Mouse (Mus musculus) midbrain, postnatal 0 days (tissue): Measurements from ENCODE around the gene Cd177. TPM values are rescaled to one million over a fixed set of nuclear protein-coding genes. Genes with fewer than 3 reads are reported as not detected.
"Not testable (repeated sequence)": the region's sequence is repeated elsewhere in the genome, so short reads cannot be mapped to it uniquely, and the experiment has no call there.

ENCODE experiments used
- ATAC-seq: fragments of 200-750 bp; cut with Nextera tagmentation; 2 replicates; pipeline ENCODE4 v1.8.0; 2017; ENCODE audit warnings: moderate number of reproducible peaks, mild to moderate bottlenecking, moderate TSS enrichment, moderate library complexity; ENCODE audit not compliant: low FRiP score
- DNase-seq: peaks from one replicate; pipeline ENCODE4 v3.0.0-alpha.2; 2015; ENCODE audit warnings: low spot score
- H3K27ac ChIP-seq: fragments of 300-500 bp; sonication (generic); 2 replicates; pipeline ENCODE4 v1.5.1; 2014; ENCODE audit warnings: low read depth, mild to moderate bottlenecking, low read length, mixed read lengths
- H3K27me3 ChIP-seq: fragments of 300-500 bp; sonication (generic); 2 replicates; pipeline ENCODE4 v1.6.1; 2014; ENCODE audit warnings: low read length, control low read depth, mixed read lengths; ENCODE audit not compliant: insufficient read depth
- H3K36me3 ChIP-seq: fragments of 300-500 bp; sonication (generic); 2 replicates; pipeline ENCODE4 v1.6.1; 2014; ENCODE audit warnings: low read length, control low read depth, mixed read lengths; ENCODE audit not compliant: insufficient read depth
- H3K4me1 ChIP-seq: fragments of 300-500 bp; sonication (generic); 2 replicates; pipeline ENCODE4 v1.6.1; 2014; ENCODE audit warnings: mild to moderate bottlenecking, control low read depth, antibody characterized with exemption, low read length, mixed read lengths; ENCODE audit not compliant: insufficient read depth
- H3K4me2 ChIP-seq: fragments of 300-500 bp; sonication (generic); 2 replicates; pipeline ENCODE4 v1.6.1; 2014; ENCODE audit warnings: low read depth, mild to moderate bottlenecking, low read length, mixed read lengths; ENCODE audit not compliant: poor library complexity, severe bottlenecking
- H3K4me3 ChIP-seq: fragments of 300-500 bp; sonication (generic); 2 replicates; pipeline ENCODE4 v1.5.1; 2014; ENCODE audit warnings: low read depth, mild to moderate bottlenecking, low read length, moderate library complexity
- H3K9ac ChIP-seq: fragments of 300-500 bp; sonication (generic); replicated peaks from 2 replicates; pipeline ENCODE4 v1.6.1; 2014; ENCODE audit warnings: mild to moderate bottlenecking, low read length, moderate library complexity, mixed read lengths; ENCODE audit not compliant: poor library complexity, severe bottlenecking
- H3K9me3 ChIP-seq: fragments of 300-500 bp; sonication (generic); 2 replicates; pipeline ENCODE4 v1.6.1; 2016; ENCODE audit warnings: low read length, control low read depth
- CTCF ChIP-seq: IDR thresholded peaks from 2 replicates; pipeline ENCODE4 v1.5.1; 2016; ENCODE audit warnings: antibody characterized with exemption, mild to moderate bottlenecking
- WGBS: fragments of 180-500 bp; shearing (Covaris S2); extraction: QIAGEN DNeasy Blood & Tissue Kit; methylation state at CpG from one replicate; pipeline ENCODE4 v1.1.7; 2014; 5-methylcytosine and 5-hydroxymethylcytosine counted together
- polyA plus RNA-seq: library from polyadenylated mRNA; unstranded; fragments of >200 nt; fragmentation: Nextera tagmentation; extraction: Ambion mirVana; gene quantifications from 2 replicates; pipeline ENCODE4 v1.2.1, GENCODE M21; 2015
- total RNA-seq: library from RNA; depleted of rRNA; stranded (reverse); fragments of >200 nt; gene quantifications from 2 replicates; pipeline ENCODE4 v1.2.3, GENCODE M21; 2014; rRNA removed

Gene Cd177
- total RNA-seq (0.16 and 1.0 TPM in 2 replicates), polyA plus RNA-seq (0.37 and 0.47 TPM in 2 replicates)

DNA sequence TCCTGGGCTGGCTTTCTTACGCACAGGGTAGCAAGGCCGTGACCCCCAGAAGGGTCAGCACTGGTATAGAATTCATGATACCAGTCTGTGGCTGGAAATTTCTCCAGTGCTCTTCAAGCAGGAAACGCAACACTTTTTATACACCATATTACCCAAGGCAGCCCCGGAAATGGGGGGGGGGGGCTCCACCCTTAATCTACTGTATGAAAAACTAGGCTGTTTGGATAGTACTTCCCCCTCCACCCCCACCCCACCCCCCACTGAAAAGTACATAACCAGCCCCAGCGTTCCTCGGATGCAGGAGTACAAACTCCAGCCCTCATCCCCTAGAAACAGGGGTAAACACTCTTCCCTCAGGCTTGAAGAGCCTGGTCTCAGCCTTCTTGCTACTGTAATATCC, at the start of gene Cd177:
TSS of gene Cd177 (minus strand) at position 101 of the 400 bp plus-strand sequence.
- H3K27me3 ChIP-seq, result no peaks in the 10 kb centered on the region
- no peaks in the 10 kb centered on the region for H3K4me1 ChIP-seq
- ATAC-seq (no peak), DNase-seq (no peak)
- no peak within 1 kb of the TSS for H3K4me2 ChIP-seq
- no peak within 1 kb of the TSS for H3K4me3 ChIP-seq
- H3K27ac ChIP-seq, result no peak within 1 kb of the TSS
- no peaks in the 10 kb centered on the region for H3K36me3 ChIP-seq
- TF ChIP-seq CTCF, result no peak
- H3K9ac ChIP-seq, result no peak within 1 kb of the TSS
- WGBS, result 86% methylated on average over 6 of the region's 6 CpGs
- no peaks in the 10 kb centered on the region for H3K9me3 ChIP-seq

DNA sequence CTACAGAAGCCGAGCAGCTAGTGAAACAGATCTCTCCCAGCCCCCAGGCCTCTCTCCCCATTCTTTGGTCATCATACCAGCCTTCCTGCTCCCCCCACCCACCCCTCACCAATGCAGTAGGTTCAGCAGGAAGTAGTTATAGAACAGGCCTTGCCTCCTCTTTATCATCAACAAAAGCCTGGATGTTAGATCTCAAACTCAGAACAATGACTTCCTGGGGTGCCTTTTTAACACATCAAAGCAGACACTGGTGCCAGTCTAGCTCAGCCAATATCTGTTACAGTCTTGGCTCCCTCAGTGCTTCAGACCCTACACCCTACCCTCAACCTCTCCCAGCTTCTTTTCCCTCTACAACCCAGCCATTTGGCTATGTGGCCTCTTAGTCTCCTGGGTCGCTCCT, 48.9 kb upstream of the Cd177 start:
- no peaks in the 10 kb centered on the region for H3K4me1 ChIP-seq
- no peak overlapping the region for H3K4me2 ChIP-seq
- H3K36me3 ChIP-seq, result no peaks in the 10 kb centered on the region
- H3K4me3 ChIP-seq, result no peak overlapping the region
- WGBS, result 37% methylated on average over 2 of the region's 2 CpGs
- DNase-seq (no peak), ATAC-seq (no peak)
- TF ChIP-seq CTCF, result no peak
- H3K27me3 ChIP-seq, result no peaks in the 10 kb centered on the region
- H3K27ac ChIP-seq, result no peak overlapping the region
- H3K9me3 ChIP-seq, result no peaks in the 10 kb centered on the region
- H3K9ac ChIP-seq, result no peak overlapping the region

DNA sequence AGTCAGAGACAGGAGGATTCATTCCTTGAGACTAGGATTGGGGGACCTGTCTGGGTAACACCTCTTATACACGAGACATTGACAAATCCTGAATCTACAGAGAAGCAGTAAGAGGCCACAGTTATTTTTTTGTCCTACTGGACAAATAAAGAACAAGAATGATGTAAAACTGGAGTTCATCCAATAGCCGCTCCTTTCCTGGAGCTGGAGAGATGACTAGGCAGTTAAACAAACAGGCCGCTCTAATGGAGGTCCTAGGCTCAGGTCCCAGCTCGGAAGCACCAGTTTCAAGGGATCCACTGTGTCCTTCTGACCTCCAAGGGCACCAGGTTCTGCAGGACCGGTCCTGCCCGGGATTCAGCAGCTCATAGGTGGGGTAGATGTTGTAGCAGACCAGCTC, 44.7 kb upstream of the Cd177 start:
- 62% methylated on average over 6 of the region's 6 CpGs for WGBS
- Histone ChIP-seq H3K9me3 (no peaks in the 10 kb centered on the region), H3K4me2 (no peak overlapping the region), H3K9ac (no peak overlapping the region), H3K4me3 (no peak overlapping the region), H3K36me3 (no peaks in the 10 kb centered on the region), H3K4me1 (no peaks in the 10 kb centered on the region), H3K27ac (no peak overlapping the region), H3K27me3 (no peaks in the 10 kb centered on the region)
- DNase-seq (no peak), ATAC-seq (no peak)
- no peak for TF ChIP-seq CTCF

DNA sequence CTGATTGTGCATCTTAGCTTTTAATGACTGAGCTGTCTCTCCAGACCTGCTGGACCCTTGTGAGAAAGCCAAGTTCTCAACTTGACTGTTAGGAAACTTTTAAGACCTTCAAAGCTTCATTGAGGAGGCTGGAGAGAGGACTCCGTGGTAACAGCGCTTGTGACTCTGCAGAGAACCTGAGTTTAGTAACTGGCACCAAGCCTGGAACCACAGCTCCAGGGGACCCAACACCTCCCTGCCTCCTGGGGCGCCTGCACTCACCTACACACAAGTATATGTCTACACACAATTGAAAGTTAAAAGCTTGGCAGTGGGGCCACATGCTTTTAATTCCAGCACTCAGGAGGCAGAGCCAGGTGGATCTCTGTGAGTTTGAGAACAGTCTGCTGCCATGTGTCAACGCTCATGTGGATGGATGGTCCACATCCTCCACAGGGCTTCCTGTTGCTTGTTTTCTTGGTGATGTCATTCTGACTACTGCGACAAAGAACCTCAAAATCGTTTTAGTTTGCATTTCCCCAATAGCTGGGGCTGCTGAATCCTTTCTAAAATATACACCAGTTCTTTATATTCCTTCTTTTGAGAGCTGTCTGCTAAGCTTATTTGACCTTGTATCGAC, 42.1 kb upstream of the Cd177 start:
- no peaks in the 10 kb centered on the region for H3K27me3 ChIP-seq
- no peaks in the 10 kb centered on the region for H3K9me3 ChIP-seq
- H3K4me3 ChIP-seq, result no peak overlapping the region
- H3K36me3 ChIP-seq, result no peaks in the 10 kb centered on the region
- H3K4me2 ChIP-seq, result no peak overlapping the region
- DNase-seq, result no peak
- TF ChIP-seq CTCF, result no peak
- WGBS, result 81% methylated on average over 7 of the region's 7 CpGs
- no peak overlapping the region for H3K27ac ChIP-seq
- H3K4me1 ChIP-seq, result no peaks in the 10 kb centered on the region
- no peak for ATAC-seq
- H3K9ac ChIP-seq, result no peak overlapping the region

DNA sequence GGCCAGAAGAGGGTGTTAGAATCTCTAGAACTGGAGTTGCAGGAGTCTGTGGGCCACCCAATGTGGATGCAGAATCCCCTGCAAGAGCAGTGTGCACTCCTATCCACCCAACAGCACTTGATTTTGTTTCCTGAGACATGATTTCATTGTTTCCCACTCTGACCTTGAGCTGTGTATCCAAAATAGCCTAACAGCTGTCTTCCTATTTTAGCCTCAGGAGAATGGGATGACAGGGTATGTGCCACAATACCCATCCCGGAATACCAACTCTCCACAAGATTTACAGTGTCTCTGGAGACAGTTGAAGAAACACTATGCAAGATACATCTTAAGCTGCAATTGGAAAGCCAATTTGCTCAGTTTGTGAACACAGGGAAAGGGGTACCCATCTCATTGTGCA, 37.8 kb upstream of the Cd177 start:
- no peak for TF ChIP-seq CTCF
- H3K9me3 ChIP-seq, result no peaks in the 10 kb centered on the region
- no peak overlapping the region for H3K4me2 ChIP-seq
- H3K27ac ChIP-seq, result no peak overlapping the region
- WGBS, result 100% methylated on average over 1 of the region's 1 CpGs
- no peak overlapping the region for H3K4me3 ChIP-seq
- no peak overlapping the region for H3K9ac ChIP-seq
- H3K4me1 ChIP-seq, result no peaks in the 10 kb centered on the region
- ATAC-seq, result no peak
- no peak for DNase-seq
- H3K36me3 ChIP-seq, result no peaks in the 10 kb centered on the region
- H3K27me3 ChIP-seq, result no peaks in the 10 kb centered on the region

DNA sequence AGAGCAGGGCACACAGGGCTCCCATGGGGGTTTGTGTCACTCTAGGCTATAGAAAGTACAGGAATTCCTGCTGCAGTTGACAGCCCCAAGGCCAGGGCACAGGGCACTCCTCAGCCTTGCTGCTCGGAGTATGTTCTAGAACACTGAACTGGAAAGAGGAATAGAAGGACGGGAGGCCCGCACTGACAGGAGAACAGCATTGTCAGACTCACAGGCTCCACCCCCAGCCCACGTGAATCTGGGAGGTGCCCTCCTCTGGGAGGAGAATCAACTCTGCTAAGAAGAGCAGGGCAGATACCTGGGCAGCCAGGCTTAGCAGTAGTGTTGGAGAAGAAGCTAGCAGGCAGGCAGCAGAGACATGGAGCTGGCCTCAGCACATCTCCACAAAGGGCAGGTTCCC, 16.8 kb upstream of the Cd177 start, which contains the start of gene Ceacam10:
TSS of gene Ceacam10 (plus strand) at position 289 of the 400 bp plus-strand sequence.
- H3K9ac ChIP-seq, H3K4me2 ChIP-seq: not testable (repeated sequence)

More for the DNA sequence above, 16.8 kb upstream of the Cd177 start, which contains the start of gene Ceacam10:
- H3K27me3 ChIP-seq, H3K27ac ChIP-seq, H3K4me1 ChIP-seq, ATAC-seq, H3K4me3 ChIP-seq, H3K36me3 ChIP-seq, DNase-seq, H3K9me3 ChIP-seq: not testable (repeated sequence)
- 42% methylated on average over 4 of the region's 4 CpGs for WGBS
